Mouse (Mus musculus): ENCODE measurements at regions not wholly inside any gene's neighbourhood (a gene's known extent, or its start where the extent isn't known, plus 50 kb on each side); places are given as distances from the start of the nearest gene placed in this dataset.

DNA sequence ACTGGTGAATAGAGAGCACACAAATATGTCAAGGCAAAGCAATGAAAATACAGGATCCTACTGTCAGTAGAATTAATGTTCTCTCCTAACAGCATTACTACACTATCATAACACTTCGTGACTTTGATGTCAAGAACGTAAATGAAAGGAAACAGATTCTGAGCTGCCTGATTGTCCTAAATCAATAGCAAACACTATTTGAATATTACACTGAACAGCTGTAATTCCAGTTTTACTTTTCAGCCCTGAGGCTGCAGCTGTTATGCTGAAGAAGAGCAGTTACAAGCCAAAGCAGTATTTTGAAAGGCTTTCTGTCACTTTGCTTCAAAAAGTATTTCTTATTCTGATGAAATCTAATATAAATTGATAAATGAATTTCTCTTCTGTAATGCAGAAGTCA, 828.7 kb upstream of the Adgrl2 start:
- no peak for DNase-seq (ENCODE audit: low read depth, low spot score)

DNA sequence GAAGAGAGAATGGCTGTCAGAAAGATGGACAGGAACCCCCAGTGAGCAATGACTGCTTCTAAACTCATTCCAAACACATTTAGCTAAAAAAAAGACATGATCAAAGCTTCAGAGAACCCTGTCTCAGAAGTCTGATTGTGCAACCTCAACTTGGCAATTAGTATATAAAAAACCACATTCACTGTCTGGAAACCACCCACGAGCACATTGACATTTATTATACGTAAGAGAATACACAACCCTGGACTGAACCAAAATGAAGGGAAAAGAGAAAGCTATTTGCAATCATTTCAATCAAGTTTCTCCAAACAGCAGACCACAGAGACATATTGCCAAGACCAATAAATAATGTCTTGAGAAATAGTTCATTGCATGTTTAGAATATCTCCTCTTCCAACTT, 820.7 kb upstream of the Adgrl2 start:
- no peak for DNase-seq (ENCODE audit: low read depth, low spot score)

DNA sequence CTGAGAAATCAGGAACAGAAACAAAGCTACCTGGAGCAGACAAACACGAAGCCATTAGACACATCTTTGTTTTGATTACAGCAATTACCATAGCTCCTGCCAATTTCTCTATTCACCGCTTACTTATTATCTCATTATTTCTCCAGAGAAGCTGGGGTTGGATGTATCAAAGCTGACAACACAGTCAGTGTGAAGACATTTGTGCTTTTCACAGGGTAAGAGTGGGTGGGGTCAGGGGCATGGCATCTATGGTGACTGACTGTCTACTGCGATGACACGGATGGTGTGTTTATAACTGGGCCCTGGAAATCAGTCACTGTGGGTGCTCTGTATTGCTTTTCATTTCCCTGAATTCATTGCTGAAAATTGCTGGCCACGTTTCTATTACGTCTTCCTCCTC, 815.0 kb upstream of the Adgrl2 start:
- no peak for DNase-seq (ENCODE audit: low read depth, low spot score)

DNA sequence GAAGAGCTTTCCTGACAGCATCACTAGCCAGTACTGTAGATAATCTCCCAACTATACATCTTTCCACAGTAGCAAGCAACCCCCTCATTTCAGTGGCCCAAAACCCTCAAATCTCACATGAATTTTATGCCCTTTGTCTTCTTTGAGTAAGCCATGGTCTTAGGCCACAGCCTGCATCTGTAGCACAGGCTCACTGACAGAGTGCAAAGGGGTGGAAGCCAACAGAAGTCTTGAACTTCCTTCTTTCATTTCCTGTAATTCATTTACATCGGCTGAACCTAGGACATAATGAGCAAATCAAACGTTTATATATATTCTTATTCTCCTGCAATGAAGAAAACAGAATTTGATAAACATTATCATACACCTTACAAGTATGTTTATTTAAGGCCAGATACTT, 805.8 kb upstream of the Adgrl2 start:
- no peak for DNase-seq (ENCODE audit: low read depth, low spot score)

DNA sequence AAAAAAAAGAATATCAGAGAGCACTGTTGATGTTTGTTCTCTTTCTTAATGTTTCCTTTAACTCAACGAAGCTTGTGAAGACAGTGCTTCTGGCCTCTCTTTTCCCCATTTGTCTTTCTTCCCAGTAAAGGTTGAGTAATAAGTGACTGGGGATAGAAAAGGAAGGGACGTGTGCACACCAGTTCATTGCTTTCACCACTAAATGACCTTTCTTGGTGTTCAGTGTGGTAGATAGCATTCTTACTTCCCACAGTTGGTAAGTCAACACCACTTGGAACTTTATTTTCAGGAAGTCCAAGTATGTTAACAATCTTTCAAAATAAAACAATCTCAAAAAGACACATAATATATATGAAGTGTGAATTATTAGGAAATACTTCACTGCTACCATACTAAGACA, 801.2 kb upstream of the Adgrl2 start:
- DNase-seq (ENCODE audit: low read depth, low spot score) = no peak

DNA sequence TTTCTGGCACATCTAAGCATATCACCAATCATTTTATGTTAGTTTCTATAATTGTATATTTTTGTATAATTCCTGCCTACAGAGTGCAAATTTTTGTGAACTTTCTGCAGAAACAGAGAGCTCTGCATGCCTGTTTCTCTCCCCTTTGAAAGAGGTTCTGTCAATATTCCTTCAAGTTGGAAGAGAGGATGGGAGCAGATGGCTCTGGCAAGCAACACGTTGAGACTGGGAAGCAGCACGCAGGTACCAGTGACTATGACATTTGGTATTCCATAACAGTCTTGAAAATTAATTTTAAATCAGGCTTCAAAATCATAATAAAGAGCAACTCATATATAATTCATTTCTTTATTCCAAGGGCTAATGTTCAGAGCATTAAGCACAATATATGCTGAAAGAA, 795.7 kb upstream of the Adgrl2 start:
- no peak for DNase-seq (ENCODE audit: low read depth, low spot score)

DNA sequence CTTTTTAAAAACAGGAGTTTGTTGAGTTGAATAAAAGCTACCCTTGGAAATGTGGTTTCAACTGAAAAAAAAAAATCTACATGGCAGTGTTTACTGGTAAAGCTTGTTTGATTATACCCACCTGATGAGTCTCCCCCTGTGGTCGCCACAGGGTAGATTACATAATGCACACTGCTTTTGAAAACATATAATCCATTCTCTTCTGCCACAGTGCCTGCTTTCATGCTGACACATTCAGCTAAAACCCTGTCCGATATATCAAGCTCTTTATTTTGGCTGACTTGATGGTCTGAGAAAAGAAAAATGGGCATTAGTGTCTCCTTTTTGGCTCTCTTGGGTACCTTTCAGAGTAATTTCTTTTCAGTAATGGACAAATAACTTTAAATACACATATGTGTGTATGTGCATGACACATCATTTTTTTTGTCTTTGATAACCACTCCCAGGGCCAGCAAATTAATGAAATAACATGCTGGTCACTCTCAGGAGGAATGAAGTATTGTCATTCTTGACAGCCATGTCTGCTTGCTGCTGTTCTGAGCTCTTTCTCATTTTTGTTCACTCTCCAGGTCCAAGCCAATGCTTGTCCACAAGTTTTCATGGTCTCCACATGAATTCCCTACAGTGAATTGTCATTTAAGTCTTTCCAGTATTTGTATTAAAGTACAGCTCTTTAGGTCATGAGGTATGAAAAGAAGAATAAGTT, 793.7 kb upstream of the Adgrl2 start:
- DNase-seq (ENCODE audit: low read depth, low spot score) = no peak

DNA sequence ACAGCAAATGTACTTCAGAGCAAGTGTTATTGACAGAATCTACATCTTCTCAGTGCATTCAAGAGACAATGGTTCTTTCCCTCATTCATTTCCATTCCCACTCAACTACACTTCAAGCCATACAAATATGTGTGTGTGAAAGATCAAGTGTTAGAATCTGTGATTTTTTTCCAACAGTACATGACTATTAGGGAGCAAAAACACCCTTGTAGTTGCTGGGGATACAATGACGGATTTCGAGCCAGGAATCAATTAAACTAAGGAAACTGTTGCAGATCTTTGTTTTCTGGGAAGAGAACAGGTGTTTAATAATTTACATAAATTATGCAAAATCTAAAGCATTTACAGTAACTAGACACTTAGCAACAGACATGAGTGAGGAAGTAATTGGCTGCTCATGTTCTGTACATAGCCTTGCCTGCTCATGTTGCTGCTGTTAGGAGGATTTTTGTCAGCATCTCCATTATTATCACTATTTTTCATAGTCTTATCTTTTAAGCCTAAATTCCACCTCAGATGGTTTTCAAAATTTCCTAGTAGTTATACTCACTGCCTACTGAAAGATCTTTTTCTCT, 777.6 kb upstream of the Adgrl2 start:
- no peak for DNase-seq (ENCODE audit: low read depth, low spot score)

DNA sequence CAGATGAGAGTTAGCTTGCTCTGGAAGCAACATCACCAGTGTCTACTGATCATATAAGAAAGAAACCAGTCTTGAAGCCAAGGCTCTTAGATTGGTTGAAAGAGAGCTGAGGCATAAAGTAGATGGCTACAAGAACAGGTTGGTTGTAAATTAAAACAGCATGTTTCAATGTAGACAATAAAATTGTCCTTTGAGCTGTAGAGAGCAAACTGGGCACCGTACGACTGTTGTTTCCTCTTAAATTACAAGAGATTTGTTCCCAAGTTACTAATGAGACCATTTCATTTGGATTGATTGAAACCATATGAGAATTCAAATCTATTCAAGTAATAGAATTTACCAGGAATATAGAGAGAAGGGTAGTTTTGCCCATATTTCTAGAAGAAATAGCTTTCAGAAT, 770.9 kb upstream of the Adgrl2 start:
- DNase-seq (ENCODE audit: low read depth, low spot score) = no peak

DNA sequence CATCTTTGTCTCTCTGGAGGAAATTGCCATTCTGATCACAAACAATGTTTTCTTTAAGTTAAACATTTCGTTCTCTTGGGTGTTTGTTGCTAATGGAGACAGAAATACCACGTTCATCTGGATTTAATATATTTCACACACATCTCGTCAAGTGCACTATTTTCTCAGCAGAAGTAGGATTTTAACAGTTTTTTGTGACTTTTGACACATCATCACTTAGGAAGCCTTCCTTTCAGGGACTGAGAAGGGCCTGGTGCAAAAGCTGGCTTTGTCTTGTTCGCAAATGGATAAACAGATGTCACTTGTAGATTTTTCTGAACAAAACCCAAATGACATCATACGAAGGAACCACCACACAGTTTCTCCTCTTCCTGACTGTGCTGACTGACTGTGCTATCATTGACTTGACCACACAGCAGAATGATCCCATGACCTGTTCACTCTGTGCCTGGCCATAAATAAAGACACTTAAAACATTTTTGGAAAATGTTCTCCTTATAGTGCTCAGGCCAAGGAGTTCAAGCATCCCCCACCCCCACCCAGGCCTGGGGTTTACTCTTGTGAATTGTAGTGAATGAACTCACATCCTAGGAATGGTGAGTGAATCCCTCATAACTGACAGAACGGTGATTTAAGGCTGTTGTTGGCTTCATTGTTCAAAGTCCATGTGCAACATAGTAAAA, 767.7 kb upstream of the Adgrl2 start:
- DNase-seq (ENCODE audit: low read depth, low spot score) = no peak

DNA sequence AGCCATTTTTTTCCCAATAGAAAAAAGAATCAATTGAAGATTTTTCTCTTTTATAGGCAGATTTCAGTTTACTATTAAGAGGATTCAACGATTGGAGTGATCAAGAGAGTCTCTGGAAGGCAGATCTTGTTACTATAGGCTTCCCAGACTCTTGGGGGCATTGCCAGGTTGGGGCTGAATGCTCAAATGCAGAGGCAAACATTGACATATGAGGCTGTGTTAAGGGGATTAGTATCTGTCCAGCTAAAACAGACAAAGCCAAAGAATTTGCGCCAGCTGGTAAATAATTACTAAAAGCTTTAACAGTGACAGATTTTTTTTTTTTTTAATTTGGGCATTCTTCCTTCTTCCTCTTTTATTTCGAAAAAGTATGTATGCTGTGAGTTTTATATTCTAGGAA, 745.7 kb upstream of the Adgrl2 start:
- no peak for DNase-seq (ENCODE audit: low read depth, low spot score)

DNA sequence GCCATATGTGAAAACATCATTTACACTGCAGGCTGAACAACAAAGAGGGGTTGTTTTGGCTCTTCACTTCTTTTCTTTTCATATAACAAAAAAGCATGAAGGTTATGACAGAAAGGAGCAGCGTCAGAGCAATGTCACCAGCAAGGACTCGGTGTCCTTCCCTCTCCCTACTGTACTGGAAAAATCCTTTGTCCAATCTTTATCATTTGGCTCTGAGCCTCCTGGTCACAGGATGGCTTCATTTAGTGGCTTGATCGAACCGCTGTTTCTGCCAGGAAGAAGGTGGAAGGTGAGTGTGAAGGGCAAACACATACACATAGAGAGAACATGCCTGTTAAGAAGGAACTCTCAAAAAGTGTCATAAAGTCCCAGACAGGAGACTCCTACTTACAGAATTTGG, 735.9 kb upstream of the Adgrl2 start:
- no peak for DNase-seq (ENCODE audit: low read depth, low spot score)

DNA sequence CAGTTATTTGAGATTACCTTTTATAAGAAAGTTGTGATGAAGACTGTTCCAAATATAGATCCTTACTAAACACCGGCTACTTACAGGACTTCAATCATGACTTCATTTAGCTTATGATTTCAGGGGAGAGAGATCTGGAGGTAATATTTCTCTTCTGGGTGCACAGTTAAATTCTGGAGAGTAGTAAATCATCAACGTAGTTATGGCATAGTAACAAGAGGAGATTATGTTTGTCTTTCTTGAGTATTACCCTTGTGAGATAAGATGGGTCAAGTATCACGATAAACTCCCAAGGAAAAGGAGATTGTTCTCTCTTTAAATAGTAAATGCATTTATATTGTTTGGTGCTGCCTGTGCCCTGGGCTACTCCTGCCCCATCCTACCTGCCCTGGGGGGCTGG, 734.5 kb upstream of the Adgrl2 start:
- no peak for DNase-seq (ENCODE audit: low read depth, low spot score)

DNA sequence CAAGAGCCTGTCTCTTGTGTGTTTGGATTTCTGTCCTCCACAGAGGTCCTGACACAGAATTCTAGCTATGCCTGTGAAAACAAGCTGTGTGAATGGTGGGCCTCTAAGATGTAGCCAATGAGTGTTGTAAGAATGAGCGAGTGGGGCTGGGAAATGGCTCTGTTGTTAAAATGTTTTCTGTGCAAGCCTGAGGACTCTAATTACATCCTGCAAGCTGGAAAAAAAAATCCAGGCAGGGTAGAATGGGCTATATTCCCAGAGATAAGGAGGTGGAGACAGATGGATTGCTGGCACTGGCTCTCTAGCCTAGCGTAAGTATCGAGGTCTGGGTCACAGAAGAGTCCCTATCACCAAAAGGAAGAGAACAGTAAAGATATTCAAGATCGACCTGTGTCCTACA, 731.5 kb upstream of the Adgrl2 start:
- no peak for DNase-seq (ENCODE audit: low read depth, low spot score)

DNA sequence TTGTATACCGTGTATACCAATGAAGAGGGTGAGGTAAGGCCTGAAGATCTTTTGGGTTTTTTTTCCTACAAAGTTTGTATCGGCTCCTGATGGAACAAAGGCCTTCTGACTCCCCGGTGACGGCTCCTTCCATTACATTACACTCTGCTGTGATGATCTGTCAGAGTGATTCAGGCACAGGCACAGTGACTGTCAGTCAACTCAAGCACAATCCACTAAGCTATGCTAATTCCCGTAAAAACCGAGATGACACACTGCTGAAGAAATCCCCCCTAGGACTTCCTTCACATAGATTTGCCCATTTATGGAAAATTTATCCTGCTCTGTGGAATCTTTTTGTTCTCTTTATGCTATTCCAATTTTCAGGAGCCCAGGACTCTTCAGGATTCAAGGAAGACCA, 730.0 kb upstream of the Adgrl2 start:
- no peak for DNase-seq (ENCODE audit: low read depth, low spot score)

DNA sequence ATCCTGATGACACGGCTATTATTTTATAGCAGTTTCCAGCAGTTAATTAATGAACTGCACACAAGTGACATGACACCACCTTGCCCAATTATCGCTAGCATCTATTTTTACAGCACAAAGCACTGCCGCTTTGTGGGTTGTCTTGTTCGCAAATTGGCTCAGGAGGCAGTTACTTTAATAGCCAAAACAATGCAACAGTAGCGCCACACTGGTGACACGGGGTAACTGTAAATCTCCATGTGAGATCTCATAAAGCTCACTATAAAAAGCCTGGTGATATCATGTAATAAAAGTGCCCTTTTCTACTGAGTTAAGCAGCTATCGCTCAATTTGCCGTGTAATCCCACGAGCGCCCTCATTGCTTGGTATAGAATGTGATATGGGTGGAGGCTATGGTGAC, 715.4 kb upstream of the Adgrl2 start:
- no peak for DNase-seq (ENCODE audit: low read depth, low spot score)

DNA sequence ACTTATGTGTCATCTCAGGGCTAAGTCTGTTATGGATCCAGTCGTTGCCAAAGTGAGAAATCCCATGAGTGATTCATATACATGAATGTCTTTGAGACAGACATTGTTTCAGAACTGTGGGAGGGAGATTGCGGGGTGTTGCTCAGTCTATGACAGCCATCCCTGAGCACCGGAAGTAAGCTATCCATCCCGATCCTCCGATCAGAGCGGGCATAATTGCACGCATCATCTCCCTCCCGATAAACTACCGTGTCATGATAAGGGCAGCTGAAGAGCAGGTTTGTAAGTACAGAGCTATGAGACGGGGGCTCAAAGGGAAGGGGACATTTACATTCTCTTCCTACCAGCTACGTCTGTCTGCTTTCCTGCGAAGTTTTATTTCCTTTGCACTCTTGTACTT, 715.0 kb upstream of the Adgrl2 start:
- DNase-seq (ENCODE audit: low read depth, low spot score) = no peak

DNA sequence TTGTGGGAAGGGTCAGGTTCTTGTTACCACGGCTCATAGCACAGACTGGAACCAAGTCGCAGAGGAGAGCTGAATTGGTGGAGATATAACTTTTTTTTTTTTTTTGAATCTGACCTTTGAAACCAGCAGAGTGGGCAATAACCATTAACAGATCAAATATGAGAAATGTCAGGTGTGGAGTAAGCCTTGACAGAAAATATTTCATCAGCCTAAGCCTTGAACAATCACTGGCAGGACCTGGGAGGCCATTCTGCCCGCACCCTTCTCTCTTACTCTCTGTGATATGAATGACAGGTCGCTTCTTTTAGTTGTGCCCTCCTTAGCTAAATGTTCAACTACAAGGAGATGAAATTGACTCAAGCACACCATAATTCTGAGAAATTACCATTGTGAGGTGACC, 714.1 kb upstream of the Adgrl2 start:
- no peak for DNase-seq (ENCODE audit: low read depth, low spot score)

DNA sequence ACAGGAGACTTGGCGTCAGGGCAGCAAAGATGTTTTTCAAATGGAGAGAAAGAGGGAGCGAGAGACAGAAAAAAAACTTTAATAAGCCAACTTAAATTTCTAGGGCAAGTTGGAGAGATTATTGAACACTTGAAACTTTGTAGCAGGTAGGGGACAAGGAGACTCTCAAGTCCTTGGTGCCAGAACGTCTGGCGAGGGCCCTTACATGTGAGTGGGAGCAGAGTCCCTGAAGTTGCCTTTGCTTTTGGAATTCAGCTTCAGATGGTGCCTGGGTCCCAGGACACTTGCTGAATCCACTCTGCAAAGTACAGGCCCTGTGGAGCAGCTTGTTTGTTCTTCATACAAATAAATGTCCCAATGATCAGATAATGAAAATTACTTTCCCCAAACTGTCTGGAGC, 693.2 kb upstream of the Adgrl2 start:
- DNase-seq (ENCODE audit: low read depth, low spot score) = no peak

DNA sequence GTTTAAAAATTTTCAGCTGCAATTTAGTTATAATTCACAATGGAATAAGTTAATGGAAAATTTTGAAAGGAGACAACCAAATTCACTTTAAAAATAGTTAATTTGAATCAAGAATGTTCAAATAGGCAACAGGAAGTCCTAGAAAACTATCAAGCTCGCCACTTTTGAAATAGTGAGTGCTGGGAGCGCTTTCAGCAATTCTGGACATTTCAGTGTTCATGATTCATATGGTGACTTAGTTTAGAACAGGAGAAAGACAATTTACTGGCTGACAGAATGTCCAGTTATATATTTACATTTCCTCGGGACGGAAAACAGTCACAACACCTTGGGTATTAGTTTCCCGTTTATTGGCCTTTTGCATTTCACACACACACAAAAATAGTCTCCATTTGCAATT, 691.9 kb upstream of the Adgrl2 start:
- DNase-seq (ENCODE audit: low read depth, low spot score) = no peak

DNA sequence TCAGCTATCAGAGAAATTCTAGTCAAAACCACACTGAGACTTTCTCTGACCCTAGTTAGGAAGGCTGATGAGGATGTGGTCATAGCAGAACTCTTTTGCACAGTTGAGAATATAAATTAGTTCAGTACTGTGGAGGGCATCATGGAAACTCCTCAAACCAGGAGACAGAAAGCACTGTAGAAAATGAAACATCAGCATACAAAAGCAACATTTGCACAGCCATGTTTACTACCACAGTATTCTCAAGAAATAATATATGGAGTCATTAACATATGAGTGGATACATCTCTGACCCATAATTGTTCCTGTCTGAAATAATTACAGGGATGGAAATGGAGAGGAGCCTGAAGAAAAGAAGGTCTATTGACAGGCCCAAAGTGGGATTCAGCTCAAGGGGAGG, 683.6 kb upstream of the Adgrl2 start:
- DNase-seq (ENCODE audit: low read depth, low spot score) = no peak

DNA sequence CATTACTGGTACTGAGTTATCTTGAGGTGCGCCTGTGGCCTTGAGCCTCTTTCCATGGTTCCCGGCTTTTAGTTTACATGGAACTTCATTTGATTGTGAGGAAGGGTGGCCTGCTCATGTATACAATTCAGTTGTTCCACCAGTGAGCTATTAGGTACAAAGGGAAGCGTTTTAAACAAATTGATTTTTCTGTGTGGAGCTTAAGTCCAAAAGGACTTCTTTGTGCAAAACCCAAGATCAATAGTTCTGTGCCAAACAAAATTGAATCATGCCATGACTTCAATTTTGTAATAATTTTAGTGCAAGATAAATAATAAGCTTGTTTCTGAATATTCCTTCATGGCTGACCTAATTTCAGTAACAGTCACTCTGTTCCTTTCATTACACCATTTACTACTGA, 674.3 kb upstream of the Adgrl2 start:
- DNase-seq (ENCODE audit: low read depth, low spot score) = no peak

DNA sequence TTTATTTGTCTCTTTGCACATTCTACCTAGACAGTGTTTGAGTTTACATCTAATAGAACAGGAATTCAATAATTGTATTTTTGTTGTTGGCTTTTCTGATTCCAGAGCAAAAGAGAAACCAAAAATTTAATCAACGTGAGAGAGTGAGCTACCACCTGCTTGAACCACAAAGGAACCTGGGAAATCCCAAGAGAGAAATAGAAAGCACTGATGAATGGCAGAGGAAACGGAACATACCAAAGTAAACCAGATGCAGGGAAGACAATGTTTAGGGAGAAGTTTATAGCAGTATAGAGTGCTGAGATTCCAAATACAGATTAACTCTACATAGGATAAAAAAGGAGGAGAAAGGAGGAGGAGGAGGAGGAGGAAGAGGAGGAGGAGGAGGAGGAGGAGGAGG, 648.0 kb upstream of the Adgrl2 start:
- DNase-seq (ENCODE audit: low read depth, low spot score) = no peak
